Mouse (Mus musculus) telencephalon, adult 2 months (tissue): ENCODE measurements around the gene Tspan32.

Experiments used
- DNase-seq: peaks from one replicate; pipeline ENCODE4 v3.0.0-alpha.2; 2011; ENCODE audit warnings: low read depth, low spot score

Tspan32 gene

DNA sequence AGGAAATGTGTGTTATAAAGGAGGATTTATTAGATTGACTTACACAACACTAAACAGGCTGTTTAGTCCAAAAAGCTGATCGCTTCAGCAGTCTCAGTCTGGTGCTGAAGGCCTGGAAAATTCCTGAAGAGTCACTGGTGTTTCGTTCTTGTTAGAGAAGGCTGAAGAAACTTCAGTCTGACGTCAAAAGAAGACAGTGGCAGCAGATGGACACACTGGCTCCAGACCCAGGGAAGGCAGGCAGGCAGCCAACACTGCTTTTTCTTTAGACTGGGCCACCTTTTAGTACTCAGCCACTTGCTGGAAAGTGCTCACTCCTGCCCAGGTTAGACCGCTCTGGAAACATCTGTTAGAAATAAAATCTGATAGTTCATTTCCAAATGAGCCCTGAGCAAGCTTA is 28.7 kb downstream of the Tspan32 start:
- no peak for DNase-seq

DNA sequence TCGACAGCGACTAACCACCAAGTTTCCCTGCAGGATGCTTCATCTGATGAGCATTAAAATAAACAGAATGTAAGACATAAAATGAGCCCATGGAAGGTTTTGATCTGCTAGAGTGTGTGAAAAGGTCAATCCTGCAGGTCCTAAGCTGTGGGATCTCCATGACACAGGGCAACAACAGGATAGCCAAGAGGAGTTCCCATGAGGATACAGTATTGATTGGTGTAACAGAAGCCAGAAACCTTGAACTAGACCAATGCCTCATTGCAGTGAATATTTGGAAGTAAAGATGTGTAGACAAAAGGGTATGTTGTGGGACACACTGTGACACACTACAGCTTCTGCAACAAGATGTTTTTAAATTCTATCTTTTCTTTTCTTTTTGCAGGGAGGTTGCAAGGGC is 29.3 kb downstream of the Tspan32 start:
- DNase-seq: no peak

DNA sequence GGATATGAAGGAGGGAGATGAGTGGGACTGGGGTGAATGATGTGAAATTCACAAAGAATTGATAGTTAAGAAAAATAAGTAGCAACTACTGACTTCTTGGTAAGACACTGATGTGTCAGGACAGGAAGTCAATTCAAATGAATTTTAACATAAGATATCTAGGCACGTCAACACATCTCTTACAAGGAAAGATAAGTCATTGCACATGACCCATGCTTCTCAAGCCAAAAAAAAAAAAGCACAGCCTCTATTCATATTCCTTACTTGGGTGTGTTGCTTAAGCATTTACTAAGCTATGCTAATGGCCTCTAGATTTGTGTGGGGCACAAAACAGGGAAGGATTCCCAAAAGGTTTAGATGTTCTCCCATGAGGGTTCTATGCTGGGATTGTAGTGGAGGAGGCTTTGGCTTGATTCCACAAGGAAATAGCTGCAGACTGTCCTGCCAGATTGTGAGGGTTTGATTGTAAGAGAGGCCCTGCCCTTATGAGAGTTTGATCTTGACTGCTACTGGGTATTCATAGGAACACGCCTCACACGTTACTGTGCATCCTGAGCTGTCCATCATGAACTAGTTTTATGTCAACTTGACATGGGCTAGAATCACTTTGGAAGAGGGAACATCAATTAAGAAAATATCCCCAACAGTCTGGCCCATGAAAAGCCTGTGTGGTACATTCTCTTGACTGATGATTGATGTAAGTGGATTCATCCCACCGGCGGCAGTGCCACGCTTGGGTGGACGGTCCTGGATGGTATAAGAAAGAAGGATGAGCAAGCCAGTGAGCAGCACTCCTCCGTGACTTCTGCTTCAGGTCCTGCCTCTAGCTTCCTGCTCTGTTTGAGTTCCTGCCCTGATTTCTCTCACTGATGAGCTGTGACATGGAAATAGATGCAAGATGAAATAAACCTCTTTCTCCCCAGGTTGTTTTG is 29.9 kb downstream of the Tspan32 start:
- no peak for DNase-seq

DNA sequence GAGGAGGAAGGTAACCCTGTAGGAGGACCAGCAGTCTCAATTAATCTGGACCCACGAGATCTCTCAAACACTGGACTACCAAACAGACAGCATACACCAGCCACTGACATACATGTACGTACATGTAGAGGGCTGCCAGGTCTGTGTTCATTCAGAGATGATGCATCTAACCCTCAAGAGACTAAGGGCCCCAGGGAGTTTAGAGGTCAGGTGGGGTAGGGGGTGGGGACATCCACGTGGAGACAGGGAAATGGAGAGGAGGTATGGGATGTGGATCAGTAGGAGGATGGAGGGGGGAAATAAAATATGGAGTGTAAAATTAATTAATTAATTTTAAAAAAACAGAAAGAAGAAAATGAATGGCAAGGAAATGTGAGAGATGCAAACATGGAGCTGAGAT is 31.9 kb downstream of the Tspan32 start:
- no peak for DNase-seq

DNA sequence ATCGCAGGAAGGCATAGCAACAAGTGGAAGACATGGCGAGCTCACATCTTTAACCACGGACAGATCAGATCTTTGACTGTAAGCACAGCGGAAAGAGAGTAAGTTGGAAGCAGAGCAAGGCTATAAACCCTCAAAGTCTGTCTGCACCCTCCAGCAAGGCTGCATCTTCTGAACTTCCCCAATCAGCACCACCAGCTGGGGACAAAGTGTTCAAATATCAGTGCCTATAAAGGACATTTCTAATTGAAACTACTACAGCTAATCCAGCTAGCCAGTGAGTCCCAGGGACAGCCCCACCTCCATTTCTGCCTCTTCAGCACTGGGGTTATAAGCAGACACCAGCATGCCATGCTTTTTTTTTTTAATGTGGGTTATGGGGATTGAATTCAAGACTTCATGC is 32.5 kb downstream of the Tspan32 start:
- DNase-seq: no peak

DNA sequence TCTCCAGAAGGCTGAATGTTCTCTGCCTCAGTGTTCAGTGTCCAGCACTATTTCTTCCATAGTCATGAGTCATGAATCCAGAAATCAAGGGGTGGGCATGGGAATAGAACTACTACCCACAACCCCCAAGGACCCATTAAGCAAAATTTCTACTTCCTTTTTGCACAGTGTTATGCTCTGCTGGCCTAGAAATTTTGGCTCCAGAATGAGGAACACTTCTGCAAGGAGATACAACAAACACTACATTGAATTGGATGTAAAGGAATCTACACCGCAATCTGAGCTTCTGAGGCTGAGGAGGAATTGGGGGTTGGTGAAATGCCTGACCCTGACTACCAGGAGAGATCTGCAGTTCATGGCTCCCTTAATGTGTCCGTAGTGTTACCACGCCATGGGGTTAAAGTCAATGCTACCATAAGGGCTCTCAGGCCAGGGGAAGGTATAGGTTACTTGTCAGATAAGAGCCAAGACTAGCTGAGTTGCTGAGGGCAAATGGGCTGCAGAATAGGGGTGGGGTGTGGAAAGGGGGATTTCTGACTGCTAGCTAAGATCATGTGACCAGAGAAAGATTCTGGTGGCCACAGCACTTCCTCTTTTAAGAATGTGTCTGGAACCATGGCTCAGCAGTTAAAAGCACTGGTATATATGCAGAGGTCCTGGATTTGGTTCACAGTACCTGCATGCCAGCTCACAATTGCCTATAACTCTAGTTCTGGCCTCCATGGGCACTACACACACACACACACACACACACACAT is 33.5 kb downstream of the Tspan32 start:
- no peak for DNase-seq

DNA sequence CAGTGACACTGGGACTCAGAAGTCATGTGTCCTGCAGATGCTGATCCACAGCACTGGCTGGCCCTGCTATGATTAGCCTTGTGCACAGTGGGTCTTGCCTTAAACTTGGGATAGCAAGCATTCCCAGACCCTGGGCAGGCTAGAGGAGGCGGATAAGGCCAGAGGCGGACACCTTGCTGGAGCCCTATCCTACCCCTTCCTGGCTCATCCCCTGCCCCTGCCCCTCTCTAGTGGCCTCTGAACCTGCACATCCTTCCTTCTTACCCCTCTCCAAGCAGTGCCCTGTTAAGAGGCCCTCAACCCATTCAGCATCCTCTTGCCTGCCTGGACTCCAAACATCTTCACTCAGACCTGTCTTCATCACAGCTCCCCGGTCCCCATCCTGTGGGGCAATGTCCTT is 35.7 kb downstream of the Tspan32 start:
- DNase-seq: no peak

DNA sequence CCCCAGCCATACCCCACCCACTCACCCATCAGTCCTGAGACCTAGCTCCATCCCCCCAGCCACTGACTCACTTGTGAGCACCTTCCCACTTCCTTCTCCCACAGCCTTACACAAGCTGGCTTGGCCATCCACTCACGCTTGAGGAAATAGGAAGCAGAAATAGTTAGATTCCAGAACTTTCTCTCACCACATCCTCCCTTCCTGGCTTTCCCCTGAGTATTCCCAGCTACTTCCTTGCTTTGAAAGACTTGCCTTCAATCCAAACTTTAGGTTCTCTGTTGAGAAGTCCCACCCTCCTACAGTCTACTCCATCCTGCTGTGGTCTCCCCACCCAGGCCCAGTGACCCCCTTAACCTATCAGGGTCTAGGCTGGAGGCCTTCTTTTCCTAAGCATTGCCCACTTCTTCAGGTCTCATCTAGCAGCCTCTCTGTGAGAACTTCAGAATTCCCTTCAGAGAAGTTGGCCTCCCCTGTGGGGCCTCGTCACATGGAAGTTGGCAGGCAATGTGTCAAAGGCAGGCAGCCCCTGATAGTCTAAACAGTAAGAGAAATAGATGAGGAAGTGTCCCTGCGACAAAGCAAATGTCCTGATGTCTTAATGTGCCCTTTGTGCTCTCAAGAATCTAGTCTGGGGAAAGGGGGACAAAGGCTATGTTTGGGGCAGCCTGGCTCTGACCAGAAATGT is 36.4 kb downstream of the Tspan32 start:
- DNase-seq: no peak

DNA sequence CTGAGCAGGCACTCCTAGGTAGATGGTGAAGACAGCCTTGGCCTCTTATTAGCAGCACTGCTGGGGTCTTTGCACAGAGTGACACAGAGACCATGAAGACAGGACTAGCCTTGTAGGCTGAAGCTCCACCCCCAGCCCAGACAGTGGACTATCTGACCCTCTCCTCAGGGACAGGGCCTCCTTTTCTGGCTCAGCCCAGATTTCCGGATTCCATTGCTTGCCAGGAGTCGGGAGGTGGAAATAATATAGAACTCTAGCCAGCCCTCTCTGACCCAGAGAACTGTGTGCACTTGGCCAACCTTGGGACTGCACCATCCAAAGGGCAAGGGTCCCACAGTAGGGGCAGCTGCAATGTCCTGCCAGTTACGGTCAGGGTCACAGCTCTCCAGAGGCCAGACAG is 37.2 kb downstream of the Tspan32 start:
- no peak for DNase-seq

DNA sequence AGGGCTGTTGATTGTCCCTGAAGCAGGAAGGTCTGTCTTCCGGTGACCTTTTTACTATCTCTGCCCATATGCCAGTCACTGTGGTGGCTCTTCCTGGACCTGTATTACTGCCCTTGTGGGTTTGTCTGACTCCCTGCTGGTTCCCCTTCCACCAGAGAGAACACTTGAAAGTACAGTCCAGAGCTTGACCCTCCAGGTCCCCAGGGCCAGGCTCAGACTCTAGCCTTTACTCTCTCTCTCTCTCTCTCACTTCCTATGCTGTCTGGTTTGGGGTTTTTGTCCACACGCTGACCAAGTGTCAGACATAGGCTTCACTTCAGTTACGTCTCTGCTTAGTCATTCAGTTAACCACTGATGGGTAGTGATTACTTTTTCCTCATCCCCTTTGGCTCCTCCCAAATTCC is 38.1 kb downstream of the Tspan32 start:
- no peak for DNase-seq

DNA sequence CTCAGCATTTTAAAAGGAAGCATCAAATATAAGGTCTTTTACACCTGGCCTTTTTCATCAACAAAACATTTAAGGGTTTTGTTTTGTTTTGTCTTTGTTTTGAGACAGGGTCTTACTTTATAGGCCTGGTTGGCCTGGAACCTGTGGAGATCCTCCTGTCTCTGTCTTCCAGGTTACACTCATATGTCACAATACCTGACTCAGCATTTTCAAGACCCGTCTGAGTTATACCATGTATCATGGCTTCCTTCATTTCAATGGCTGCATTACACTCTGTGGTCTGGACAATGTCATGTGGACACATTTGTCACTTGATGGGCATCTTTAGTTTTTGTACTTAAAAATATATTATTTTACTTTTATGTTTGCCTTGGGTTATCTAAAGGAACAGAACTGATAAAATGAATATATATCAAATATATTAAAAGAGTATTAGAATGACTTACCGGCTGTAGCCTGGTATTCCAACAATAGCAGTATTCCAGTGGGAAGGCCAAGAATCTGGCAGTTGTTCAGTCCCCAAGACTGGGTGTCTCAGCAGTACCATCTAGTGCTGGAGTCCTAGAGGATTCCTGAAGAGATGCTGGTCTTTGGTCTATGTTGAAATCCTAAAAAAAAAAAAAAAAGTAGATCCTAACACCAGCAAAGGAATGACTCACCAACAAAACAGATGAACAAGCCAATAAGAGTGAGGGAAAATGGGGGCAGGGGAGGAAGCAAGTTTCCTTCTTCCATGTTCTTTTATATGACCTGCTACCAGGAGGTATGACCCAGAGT is 39.4 kb downstream of the Tspan32 start:
- DNase-seq: no peak

DNA sequence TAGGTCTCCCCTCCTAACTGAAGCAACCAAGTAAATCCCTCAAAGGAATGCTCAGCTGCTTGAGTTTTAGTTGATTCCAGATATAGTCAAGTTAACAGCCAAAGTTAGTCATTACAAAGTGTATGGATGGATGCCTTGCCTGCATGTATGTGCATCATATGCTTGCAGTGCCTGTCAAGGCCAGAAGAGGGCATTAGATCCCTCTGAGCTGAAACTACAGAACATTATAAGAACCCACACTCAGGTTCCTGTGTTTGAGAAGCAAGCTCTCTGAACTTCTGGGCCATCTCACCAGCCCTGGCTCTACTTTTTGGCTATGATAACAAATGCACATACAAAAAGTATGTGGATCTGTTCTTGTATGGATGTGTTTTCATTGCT is 40.0 kb downstream of the Tspan32 start:
- DNase-seq: no peak

DNA sequence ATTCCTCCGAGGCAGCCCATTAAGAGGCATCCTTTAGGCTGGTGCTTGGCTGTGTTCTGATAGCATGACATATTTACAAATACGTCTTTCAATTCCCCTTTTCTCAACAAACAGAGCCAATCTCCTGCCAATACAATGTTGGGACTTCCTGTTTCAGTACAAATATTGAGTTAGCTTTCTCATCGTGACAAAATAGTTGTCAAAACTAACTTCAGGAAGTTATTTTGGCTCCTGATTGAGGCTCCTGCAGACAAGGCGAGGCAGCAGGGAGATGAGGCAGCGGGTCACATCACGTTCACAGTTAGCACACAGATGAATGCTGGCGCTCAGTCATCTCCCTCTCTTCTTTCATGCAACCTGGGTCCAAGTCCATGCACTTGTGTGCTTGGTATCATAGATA is 41.5 kb downstream of the Tspan32 start:
- DNase-seq: no peak

DNA sequence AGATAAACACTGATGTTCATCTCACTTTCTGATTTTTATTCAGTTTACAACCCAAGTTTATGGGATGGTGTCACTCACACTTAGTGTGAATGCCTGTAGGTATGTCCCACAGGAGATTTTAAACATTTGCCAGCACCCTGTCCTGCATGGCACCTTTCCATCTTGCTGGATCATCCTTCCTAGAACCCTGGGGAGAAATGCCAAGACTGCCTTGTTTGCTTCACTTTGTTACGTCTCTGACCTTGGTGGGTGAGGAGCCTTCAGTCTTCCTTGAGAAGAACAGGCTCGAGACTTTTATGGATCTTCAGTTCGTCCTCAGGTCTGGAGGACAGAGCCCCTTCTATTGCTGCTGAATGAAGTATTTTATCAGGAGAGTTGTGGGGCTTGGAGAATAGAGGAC is 44.5 kb downstream of the Tspan32 start:
- no peak for DNase-seq

DNA sequence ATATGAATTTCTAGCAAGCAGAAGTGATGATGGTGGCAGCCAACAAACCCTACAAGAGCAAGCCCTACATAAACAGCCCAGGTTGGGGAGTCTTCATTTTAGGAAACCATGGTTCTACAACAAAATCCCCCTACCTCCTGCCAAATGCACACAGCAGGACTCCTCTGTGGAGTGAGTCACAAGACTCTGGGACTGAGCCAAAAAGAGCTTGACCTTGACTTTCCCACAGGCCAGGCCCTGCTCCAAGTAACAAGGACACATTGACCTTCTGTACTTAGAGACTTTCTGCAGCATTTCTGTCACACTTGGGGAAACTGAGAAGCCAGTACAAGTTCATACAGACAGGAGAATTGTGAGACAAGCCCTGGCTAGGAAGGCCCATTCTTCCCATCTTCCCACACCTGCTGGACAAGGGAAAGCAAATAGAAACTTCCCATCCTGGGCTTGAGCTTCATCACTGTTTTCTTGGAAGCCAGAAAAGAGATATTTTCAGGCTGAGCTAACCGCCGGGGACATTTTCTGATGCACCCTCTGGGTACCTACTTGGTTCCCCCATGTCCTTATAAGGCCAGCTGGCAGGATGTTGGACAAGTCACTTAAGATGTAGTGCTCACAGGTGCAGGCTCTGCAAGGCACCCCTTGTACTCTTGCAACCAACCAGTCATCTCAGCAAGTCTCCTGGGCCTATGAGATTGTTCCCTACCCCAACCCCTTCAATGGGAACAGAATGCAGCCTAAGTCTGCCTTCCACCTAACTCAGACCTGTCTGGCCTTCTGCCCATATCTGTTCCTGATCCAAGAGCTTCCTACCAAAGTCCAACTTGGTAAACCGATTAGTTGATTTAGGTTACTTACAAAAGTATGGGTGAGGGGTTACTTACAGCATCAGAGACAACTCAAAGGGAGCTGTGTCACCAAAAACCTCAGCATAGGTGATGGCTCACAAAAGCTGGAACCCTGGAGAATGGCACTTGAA is 45.3 kb downstream of the Tspan32 start:
- no peak for DNase-seq

DNA sequence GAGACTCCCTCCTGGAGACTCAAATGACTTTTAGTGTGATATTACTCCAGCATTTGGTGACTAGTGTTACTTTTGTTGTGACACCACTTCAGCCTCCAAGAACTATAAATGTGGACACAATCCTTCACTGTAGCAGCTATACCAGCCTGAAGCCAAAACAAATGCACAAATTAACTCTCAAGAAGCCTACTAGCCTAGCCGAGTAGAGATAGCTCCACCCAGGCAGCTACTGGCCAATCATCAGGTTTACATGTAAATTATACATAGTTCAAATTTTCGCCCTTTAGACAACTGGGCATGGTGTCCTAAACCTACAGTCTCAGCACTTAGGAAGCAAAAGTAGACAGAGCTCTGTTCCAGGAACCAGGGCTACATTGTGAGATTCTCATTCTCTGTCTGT is 46.5 kb downstream of the Tspan32 start:
- no peak for DNase-seq

DNA sequence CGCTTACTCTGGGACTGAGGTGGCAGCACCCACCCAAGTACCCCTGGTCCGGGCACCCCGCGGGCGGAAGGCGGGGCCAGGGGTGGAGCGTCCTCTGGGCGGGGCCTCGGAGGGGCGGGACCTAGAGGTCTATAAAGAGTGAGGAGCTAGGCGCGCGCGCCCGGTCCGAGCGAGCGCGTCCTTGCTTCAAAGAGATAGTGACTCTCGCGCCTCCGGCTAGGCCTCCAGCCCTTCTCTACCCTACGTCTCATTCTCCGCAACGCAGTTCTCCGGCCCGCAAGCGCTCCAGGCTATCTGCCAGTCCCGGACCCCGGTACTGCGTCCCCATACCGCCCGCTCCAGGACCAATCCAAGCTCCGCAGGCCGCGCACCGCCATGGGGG is 47.8 kb downstream of the Tspan32 start, which contains the start of gene Cd81:
TSS of gene Cd81 (plus strand) at position 114 of the 382 bp plus-strand sequence.
- DNase-seq: no peak

DNA sequence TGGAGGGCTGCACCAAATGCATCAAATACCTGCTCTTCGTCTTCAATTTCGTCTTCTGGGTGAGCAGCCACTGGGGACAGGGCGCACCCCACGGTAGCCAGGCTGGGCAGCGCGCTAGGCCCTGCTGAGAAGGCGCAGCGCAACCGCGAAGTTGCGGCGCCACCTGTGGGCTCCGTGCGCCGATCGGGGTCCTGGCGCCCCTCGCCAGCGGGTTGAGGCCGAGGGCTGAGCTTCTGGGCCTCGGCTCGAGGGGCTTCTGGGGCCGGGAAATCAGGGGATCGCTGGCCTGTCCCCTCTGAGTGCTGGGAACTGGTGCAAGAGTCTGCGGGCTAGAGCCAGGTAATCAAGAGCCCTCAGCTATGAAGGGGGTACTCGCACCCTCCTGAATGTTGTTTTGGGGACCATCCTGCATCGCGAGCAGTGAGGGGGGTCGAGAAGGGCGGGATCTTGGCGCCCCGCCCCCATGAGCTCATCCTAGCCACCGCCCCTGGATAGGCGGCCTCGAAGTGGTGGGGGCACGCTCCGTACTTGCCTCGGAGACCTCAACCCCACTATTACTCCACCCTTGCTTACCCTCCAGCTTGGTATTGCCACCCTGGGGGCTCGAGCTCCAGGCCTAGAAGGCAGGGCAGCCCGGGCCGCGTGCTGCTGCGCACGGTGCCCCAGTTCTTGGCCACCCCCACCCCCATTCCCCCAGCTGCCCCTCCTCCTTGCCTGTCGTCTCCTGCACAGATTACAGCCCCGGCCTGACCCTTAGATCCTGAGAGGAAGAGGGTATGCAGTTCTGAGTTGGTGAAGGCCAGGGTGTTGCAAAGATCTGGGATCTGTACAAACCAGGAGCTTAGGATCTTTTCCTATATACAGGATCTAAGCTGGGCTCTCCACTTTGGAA is 48.4 kb downstream of the Tspan32 start:
- DNase-seq: no peak

DNA sequence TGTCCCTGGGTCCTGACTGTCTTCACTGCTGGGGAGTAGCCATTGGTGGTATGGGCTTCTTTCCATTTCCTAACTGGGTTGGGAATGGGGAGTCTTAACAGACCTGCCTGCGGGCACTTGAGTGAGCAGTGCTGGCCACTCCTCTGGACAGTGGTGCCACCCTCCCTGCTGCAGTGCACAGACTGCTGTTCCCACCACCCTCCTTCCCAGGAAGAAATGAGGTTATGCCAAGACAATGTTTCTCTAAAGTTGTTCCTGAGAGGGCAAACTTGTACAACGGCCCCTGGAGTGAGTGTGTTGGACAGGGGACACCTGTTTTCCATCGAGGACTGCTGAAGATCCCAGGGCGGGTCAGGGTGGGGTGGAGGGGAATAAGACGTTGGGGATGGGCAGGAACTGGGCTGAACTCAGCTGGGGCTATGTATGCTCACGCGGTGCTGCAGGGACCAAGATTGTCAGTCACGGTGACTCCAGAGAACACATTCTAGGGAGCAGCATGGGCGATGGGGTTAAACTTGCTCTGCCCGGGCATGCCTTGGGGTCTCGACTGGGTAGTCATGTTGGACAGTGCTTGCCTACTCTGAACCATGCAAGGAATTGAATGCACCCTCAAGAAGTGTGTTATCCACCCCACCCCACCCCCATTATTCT is 49.2 kb downstream of the Tspan32 start:
- DNase-seq: no peak
